Mouse (Mus musculus): ENCODE measurements around the gene Gan. TPM values are rescaled to one million over a fixed set of nuclear protein-coding genes. Genes with fewer than 3 reads are reported as not detected.

Gan gene
- polyA plus RNA-seq, 1 experiment from 2014 or later = 2.6 TPM

GRCm38 (mm10) chr8:117227339-117227738, 69.4 kb downstream of the Gan start:
- ATAC-seq (peak; percentile 38), DNase-seq (ENCODE audit: low read depth, low spot score) (peak; percentile 31)
- no peak for TF ChIP-seq CTCF (IDR thresholded peaks at IDR 0.05)
- POLR2A ChIA-PET = no interaction called here
- in situ Hi-C loops (cut with MboI; ENCODE audit: low pct_unique_long_range_greater_than_20kb) = no loop called here
- H3K27me3 ChIP-seq = no peaks in the 10 kb centered on the region
- CTCF ChIA-PET = no interaction called here

GRCm38 (mm10) chr8:117233199-117233598, 75.3 kb downstream of the Gan start:
- H3K27me3 ChIP-seq = no peaks in the 10 kb centered on the region
- ATAC-seq = no peak
- CTCF ChIA-PET = no interaction called here
- no peak for TF ChIP-seq CTCF (IDR thresholded peaks at IDR 0.05)
- in situ Hi-C loops (cut with MboI; ENCODE audit: low pct_unique_long_range_greater_than_20kb) = no loop called here
- DNase-seq (ENCODE audit: low read depth, low spot score) = no peak
- POLR2A ChIA-PET = no interaction called here

DNA sequence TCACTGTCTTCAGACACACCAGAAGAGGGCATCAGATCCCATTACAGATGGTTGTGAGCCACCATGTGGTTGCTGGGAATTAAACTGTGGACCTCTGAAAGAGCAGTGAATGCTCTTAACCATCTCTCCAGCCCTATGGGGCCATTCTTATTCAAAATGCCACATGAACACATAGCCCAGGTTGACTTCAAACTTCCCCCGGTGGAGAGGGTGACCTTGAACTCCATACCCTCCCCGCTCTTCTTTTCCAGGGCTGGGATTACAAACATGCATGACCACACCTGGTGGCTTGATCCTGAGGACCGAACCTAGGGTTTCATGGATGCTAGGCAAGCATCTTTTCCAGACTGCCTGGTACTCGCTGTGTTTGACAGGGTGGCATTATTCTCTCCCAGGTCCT, 78.6 kb downstream of the Gan start:
- H3K27me3 ChIP-seq = no peaks in the 10 kb centered on the region
- ChIA-PET POLR2A (no interaction called here), CTCF (no interaction called here)
- TF ChIP-seq CTCF (IDR thresholded peaks at IDR 0.05) = no peak
- no peak for ATAC-seq
- in situ Hi-C loops (cut with MboI; ENCODE audit: low pct_unique_long_range_greater_than_20kb) = no loop called here
- no peak for DNase-seq (ENCODE audit: low read depth, low spot score)

DNA sequence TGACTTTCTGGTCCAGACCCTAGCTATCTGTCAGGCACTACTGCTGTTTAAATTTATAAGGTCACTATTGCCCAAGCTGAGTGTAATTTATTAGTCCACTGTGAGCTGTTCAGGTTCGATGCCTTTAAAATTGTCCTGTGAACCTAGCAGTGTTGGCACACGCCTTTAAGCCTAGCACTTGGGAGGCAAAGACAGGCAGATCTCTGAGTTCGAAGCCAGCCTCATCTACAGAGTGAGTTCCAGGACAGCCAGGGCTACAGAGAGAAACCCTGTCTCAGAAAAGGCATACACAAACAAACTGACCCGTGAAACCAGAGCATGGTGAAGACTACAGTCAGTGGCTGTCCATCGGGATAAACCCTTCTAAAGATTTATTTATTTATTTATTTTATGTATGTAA, 82.4 kb downstream of the Gan start:
- in situ Hi-C loops (cut with MboI; ENCODE audit: low pct_unique_long_range_greater_than_20kb) = no loop called here
- ATAC-seq (no peak), DNase-seq (ENCODE audit: low read depth, low spot score) (no peak)
- H3K27me3 ChIP-seq = no peaks in the 10 kb centered on the region
- CTCF ChIA-PET = no interaction called here
- POLR2A ChIA-PET = no interaction called here
- no peak for TF ChIP-seq CTCF (IDR thresholded peaks at IDR 0.05)

DNA sequence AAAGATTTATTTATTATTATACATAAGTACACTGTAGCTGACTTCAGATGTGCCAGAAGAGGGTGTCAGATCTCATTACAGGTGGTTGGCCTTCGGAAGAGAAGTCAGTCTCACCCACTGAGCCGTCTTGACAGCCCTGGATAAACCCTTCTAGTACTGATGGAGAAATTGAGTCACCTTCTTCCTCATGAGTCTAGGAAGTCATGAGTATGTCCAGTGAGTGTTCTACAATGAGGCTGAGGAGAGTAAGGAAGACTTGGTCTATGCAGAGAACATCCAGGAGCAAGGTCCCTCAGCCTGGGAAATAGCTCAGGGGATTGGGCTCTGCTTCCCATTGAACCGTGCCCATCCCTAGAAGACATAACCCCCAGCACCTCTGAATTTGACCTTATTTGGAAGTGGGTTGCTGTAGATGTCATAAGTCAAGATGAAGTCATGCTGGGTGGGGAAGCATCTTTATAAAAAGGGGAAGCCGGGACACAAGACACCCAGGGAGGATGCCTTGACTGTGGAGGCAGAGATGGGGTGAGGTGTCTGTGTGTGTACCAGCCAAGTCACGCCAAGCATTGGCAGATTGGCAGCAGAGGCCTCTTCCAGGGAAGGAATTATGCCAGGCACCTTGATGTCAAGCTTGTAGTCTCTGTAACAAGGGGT, 83.0 kb downstream of the Gan start:
- in situ Hi-C loops (cut with MboI; ENCODE audit: low pct_unique_long_range_greater_than_20kb) = no loop called here
- TF ChIP-seq CTCF (IDR thresholded peaks at IDR 0.05) = no peak
- ChIA-PET CTCF (no interaction called here), POLR2A (no interaction called here)
- H3K27me3 ChIP-seq = no peaks in the 10 kb centered on the region
- ATAC-seq (no peak), DNase-seq (ENCODE audit: low read depth, low spot score) (no peak)

- ATAC-seq (no peak), DNase-seq (ENCODE audit: low read depth, low spot score) (no peak)
- no peaks in the 10 kb centered on the region for H3K27me3 ChIP-seq
- CTCF ChIA-PET = no interaction called here
- in situ Hi-C loops (cut with MboI; ENCODE audit: low pct_unique_long_range_greater_than_20kb) = no loop called here
- no peak for TF ChIP-seq CTCF (IDR thresholded peaks at IDR 0.05)
- POLR2A ChIA-PET = no interaction called here
Observed at GRCm38 (mm10) chr8:117241848-117242247, 83.9 kb downstream of the Gan start.

GRCm38 (mm10) chr8:117242286-117242685, 84.4 kb downstream of the Gan start:
- ATAC-seq = no peak

GRCm38 (mm10) chr8:117244601-117245000, 86.7 kb downstream of the Gan start:
- POLR2A ChIA-PET = no interaction called here
- peaks cover 3% of the 10 kb centered on the region for H3K27me3 ChIP-seq
- in situ Hi-C loops (cut with MboI; ENCODE audit: low pct_unique_long_range_greater_than_20kb) = no loop called here
- ATAC-seq = no peak
- no peak for TF ChIP-seq CTCF (IDR thresholded peaks at IDR 0.05)
- CTCF ChIA-PET = interaction anchor here (1.2 to 1.4 kb wide), 2 partner anchors 20 to 35 kb away, joined by 3 read pairs; no protein-coding TSS in a partner anchor
- DNase-seq (ENCODE audit: low read depth, low spot score) = no peak

More at GRCm38 (mm10) chr8:117242286-117242685, 84.4 kb downstream of the Gan start:
- CTCF ChIA-PET = interaction anchor here (0.8 kb wide), 1 partner anchor 10 kb away, joined by 3 read pairs; no protein-coding TSS in a partner anchor
- no peaks in the 10 kb centered on the region for H3K27me3 ChIP-seq
- in situ Hi-C loops (cut with MboI; ENCODE audit: low pct_unique_long_range_greater_than_20kb) = no loop called here
- no peak for TF ChIP-seq CTCF (IDR thresholded peaks at IDR 0.05)
- DNase-seq (ENCODE audit: low read depth, low spot score) = no peak
- POLR2A ChIA-PET = no interaction called here

DNA sequence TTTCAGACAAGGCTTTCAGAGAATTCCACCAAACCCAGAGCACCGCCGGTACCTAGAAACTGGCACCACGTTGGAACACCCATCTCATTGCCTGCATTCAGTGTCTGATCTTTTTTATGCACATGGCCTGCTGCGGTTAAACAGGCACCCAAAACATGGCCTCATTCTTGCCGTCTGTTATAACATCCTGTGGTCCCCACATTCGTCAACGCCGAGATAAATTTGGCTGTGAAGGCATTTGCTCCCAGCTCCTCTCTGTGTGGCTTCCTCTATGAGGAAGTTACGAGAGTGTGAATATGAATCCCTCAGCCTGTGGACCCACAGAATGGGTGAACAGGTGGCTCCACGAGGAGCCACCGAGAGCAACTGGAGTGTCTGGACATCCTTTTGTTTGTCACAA, 90.4 kb downstream of the Gan start:
- in situ Hi-C loops (cut with MboI; ENCODE audit: low pct_unique_long_range_greater_than_20kb) = no loop called here
- ATAC-seq = no peak
- H3K27me3 ChIP-seq = peaks cover 3% of the 10 kb centered on the region
- POLR2A ChIA-PET = no interaction called here
- no peak for DNase-seq (ENCODE audit: low read depth, low spot score)
- CTCF ChIA-PET = no interaction called here
- TF ChIP-seq CTCF (IDR thresholded peaks at IDR 0.05) = no peak

DNA sequence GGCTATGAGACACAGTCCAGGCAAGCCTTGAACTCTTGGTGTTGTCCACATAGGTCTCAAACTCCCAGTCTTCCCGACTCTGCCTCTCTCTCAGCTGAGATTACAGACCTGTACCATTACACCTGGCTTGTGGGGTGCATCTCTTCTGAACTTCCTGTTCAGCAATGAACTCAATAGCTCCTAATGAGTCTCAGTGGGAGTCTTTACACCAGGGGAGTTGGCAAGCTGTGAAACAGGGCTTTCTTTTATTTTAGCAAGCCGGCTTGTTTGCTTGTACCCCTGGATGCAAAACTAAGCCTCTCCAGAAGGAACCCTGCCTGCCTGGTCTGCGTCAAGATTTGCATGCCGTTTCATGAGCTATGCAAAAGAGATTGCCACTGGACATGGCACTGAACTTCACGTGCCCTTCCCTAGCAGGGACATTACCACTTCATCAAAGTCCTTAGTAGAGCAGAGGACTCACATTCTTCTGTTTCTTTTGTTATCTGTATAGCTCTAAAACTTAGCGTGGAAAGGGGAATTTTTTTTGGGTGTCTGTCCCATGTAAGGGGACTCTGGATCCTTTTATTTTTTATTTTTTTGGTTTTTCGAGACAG, 93.2 kb downstream of the Gan start:
- ChIA-PET CTCF (no interaction called here), POLR2A (no interaction called here)
- TF ChIP-seq CTCF (IDR thresholded peaks at IDR 0.05) = no peak
- in situ Hi-C loops (cut with MboI; ENCODE audit: low pct_unique_long_range_greater_than_20kb) = no loop called here
- DNase-seq (ENCODE audit: low read depth, low spot score) (no peak), ATAC-seq (no peak)
- H3K27me3 ChIP-seq = peaks cover 3% of the 10 kb centered on the region

DNA sequence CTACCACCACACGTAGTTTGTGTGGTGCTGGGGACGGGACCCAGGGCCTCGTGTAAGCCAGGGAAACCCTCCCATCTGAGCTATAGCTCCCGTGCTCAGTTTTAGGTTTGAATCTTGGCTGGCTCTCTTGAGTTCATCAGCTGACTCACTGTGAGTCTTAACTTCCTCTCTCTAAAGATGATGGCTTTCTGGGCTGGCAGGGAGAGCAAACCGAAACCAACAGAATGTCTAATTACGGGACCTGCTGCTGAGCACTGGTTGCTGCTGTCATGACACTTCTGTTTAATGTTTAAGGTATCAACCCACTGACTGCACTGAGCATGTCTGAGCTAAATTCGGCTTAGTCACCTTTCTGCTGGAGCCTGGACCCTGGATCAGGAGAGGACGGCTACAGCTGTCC, 94.7 kb downstream of the Gan start:
- DNase-seq (ENCODE audit: low read depth, low spot score) (no peak), ATAC-seq (no peak)
- POLR2A ChIA-PET = no interaction called here
- in situ Hi-C loops (cut with MboI; ENCODE audit: low pct_unique_long_range_greater_than_20kb) = no loop called here
- peaks cover under 1% of the 10 kb centered on the region for H3K27me3 ChIP-seq
- CTCF ChIA-PET = interaction anchor here (1.1 kb wide), 1 partner anchor 10 kb away, joined by 3 read pairs; no protein-coding TSS in a partner anchor
- TF ChIP-seq CTCF (IDR thresholded peaks at IDR 0.05) = no peak

All from Patski (cell line).